Mouse (Mus musculus) heart, adult 8-10 months (tissue): ENCODE measurements around the gene Agtrap. TPM values are rescaled to one million over a fixed set of nuclear protein-coding genes. Genes with fewer than 3 reads are reported as not detected.
"Not testable (repeated sequence)": the region's sequence is repeated elsewhere in the genome, so short reads cannot be mapped to it uniquely, and the experiment has no call there.

ENCODE experiments used
- DNase-seq: peaks from one replicate; pipeline ENCODE4 v3.0.0; 2022; ENCODE audit warnings: low spot score
- total RNA-seq, 4 experiments: library from RNA; stranded (reverse); gene quantifications; 2 replicates each; pipeline ENCODE4 v1.2.4; 2022

Agtrap gene
- 10 to 100 TPM; 45.2 to 51.5 (median 48.2) TPM for total RNA-seq

- DNase-seq: peak; percentile 97
These were observed at the start of gene Agtrap for GRCm38 (mm10) chr4:148087907-148088527. Gene Agtrap (minus strand): TSS chr4:148088031.

GRCm38 (mm10) chr4:148137503-148137902 lies 49.7 kb upstream of the Agtrap start:
- no peak for DNase-seq

GRCm38 (mm10) chr4:148134988-148135387 lies 47.2 kb upstream of the Agtrap start:
- DNase-seq: no peak

- no peak for DNase-seq
These were observed 43.8 kb upstream of the Agtrap start for GRCm38 (mm10) chr4:148131497-148132081.

- no peak for DNase-seq
These were observed 43.0 kb upstream of the Agtrap start, which contains the start of gene Draxin for GRCm38 (mm10) chr4:148130561-148131413. Gene Draxin (minus strand): TSS chr4:148130698.

- DNase-seq: no peak
These were observed 42.3 kb upstream of the Agtrap start, which contains the start of gene Mad2l2 for GRCm38 (mm10) chr4:148130133-148130532. Gene Mad2l2 (plus strand): TSS chr4:148130384.

GRCm38 (mm10) chr4:148128672-148129071 lies 40.8 kb upstream of the Agtrap start:
- DNase-seq: no peak

GRCm38 (mm10) chr4:148128241-148128640 lies 40.4 kb upstream of the Agtrap start:
- no peak for DNase-seq

GRCm38 (mm10) chr4:148122694-148123066 lies 34.8 kb upstream of the Agtrap start:
- no peak for DNase-seq

GRCm38 (mm10) chr4:148121982-148122693 lies 34.3 kb upstream of the Agtrap start:
- DNase-seq: no peak

- no peak for DNase-seq
These were observed 33.5 kb upstream of the Agtrap start for GRCm38 (mm10) chr4:148121362-148121761.

GRCm38 (mm10) chr4:148120555-148120954 lies 32.7 kb upstream of the Agtrap start:
- DNase-seq: no peak

- DNase-seq: not testable (repeated sequence)
These were observed 31.7 kb upstream of the Agtrap start for GRCm38 (mm10) chr4:148119578-148119977.

- no peak for DNase-seq
These were observed 29.6 kb upstream of the Agtrap start for GRCm38 (mm10) chr4:148117392-148117791.

GRCm38 (mm10) chr4:148116657-148117056 lies 28.8 kb upstream of the Agtrap start:
- DNase-seq: no peak

- DNase-seq: no peak
These were observed 27.6 kb upstream of the Agtrap start for GRCm38 (mm10) chr4:148115467-148115866.

- peak; percentile 86 for DNase-seq
These were observed 27.0 kb upstream of the Agtrap start for GRCm38 (mm10) chr4:148114758-148115391.

GRCm38 (mm10) chr4:148112519-148112918 lies 24.7 kb upstream of the Agtrap start:
- no peak for DNase-seq

- no peak for DNase-seq
These were observed 21.4 kb upstream of the Agtrap start for GRCm38 (mm10) chr4:148109215-148109614.

GRCm38 (mm10) chr4:148108565-148109100 lies 20.8 kb upstream of the Agtrap start:
- no peak for DNase-seq
